Mouse (Mus musculus) B cell, adult 2 months (primary cell): ENCODE measurements around the gene Susd1.

Experiments
- DNase-seq, 2 experiments: peaks; one replicate each; pipeline ENCODE4 v3.0.0; 2022

Susd1 gene

DNA sequence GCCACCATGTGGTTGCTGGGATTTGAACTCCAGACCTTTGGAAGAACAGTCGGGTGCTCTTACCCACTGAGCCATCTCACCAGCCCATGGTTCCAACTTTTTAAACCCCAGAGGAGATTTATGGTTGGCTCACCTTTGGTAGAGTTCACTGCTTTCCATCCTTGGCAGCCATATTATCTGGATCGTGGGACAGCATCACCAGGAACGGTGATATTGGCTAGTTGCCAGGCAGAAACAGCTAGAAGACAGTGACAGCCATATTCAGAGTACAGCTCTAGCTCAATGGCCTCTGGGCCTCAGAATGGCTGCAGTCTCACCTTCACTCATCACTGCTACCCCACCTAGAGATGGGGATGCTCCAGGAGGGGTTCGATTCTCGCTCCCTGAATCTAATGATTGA, 159.3 kb downstream of the Susd1 start:
- no peak for DNase-seq

DNA sequence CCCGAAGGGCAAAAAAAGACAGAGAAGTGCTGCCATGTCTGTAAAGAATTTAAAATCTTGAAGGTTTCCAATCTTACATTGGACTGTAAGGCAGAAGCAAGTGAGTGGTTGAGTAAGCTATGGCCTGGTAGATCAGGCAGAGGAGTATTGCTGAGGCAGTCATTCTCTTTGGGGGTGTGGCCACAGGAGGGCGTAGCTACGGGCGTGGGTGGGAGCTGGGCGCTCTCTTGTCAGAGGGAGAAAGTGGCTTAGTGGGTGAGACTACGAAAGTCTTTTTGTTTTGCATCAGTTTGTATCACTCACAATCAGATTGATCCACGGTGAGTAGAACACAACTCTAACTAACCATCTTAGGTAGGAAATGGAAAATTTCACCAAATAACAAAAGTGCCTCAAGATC, 160.0 kb downstream of the Susd1 start:
- peak; percentile 64 to 71 for DNase-seq

DNA sequence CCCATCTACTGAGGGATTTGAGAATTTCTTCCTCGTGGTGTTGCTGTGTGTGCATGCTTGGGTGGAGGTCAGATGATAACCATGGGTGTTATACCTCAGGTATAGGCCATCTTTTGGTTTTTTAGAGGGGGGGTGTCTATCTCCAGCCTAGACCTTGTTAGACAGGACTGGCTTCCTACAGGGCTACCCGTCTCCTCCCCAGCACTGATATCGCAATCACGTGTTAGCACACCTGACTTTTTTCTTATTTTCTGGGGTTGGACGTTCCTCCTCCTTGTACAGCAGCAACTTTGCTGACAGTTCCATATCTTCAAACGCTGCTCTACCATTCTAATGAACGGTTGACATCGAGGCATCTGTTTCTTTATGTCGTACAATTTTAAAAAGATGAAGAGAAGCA, 160.5 kb downstream of the Susd1 start:
- DNase-seq = no peak

DNA sequence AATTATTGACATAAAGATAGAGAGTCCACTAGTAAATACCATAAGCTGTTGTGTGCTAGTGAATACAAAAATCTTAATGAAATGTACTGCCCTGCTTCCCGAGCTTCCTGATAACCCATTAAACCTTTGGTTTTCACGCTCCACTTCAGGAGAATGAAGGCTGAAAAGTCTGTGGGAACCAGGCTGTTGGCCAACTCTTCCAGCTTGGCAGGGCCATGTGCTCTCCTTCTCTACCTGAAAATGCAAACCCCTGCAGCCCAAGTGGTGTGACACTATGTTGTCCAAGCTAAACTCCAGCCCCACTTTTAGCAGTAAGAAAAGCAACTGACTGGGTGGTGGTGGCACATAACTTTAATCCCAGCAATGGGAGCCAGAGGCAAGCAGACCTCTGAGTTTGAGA, 162.5 kb downstream of the Susd1 start:
- DNase-seq = no peak

DNA sequence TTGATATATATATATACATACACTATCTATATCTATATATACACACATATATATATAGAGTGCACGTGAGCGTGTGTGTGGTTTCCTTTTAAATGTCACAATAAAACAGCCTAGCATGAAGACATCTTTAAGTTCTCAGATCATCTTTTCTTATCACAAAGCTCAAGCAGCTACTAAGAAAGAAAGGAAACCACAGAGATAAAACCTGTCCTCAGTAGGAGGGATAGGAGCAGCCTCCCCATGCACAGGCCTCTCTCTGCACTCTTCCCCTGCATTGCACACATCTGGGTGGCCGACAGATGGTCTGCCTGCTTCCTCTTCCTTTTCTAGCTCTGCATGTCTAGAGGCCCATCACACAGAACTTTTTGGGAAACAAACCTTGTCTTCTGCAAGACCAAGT, 162.9 kb downstream of the Susd1 start:
- DNase-seq = peak in 1 of 2 experiments; percentile 56

DNA sequence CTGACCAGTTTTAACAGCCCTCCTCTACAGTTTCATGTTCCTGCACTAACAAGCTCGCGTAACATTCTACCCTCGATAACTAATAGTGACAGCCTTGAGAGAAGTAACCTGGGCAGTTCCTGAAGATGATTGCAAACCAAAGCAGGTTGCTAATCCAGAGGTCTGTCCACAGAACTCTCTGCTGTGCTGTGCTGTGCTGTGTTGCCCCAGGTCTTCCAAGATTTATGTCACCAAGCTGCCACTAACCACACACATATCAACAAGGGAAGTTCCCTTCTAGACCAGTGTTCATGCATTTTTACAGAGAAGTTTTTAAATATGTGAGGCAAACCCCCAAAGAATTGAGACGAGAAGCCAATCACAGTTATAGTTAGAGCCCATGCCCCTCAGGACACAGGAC, 164.3 kb downstream of the Susd1 start:
- DNase-seq = no peak

DNA sequence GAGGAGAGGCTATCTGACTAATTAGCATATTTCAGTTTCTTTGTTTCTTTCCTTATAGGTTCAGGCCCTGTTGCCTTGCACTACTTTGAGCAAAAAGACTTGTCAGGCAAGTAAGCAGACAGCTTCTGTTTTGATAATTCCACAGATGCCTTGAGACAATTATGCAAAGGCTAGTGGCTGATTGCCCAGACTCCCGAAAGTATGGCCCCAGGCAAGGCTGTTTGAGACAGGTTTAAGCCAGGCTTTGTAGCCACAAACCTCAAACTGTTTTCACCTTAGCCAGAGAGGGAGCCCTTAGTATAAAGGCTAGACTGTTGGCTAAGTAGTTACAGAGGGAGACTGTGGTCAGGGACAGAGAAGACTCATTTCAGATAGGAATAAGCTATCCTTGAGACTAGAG, 165.1 kb downstream of the Susd1 start:
- no peak for DNase-seq

DNA sequence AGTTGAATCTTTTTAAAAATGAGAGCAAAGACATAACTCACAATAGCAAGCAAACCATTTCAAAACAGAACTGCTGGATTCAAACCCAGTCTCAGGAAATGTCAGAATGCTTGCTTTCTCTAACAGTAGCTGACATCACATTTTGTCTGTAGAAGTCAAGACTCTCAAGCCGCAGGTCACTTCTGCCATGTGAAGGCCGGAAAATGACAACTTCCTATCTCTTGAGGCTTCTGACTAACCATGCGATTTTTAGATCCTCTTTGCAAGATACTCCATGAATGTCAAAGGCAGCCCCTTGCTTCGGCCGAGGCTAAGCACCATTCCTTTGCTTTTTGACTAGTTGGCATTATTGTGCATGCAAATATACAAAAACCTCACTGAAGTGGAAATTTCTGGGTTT, 172.8 kb downstream of the Susd1 start:
- peak; percentile 63 to 69 for DNase-seq

DNA sequence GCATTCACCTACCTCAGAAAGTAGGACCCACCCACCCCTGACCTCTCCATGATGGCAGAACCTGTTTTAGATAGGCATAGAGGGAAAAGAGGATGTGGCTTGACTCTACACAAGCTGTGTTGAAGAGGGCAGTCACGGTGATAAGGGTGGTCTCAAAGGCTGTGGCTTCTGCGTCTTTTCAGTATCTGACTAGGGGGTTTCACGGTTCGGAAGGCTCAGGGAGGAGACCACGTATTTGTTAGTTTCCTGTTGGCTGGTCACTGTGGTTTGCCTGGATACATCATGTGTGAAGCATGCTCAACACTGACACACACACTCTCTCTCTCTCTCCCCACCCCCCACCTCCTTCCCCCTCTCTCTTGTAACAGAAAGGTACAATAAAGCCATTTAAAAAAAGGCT, 173.3 kb downstream of the Susd1 start:
- peak; percentile 61 to 62 for DNase-seq
